Mouse (Mus musculus) T-helper 2 cell (primary cell): ENCODE data around the gene Tprkb.
"Not testable (repeated sequence)": the region's sequence is repeated elsewhere in the genome, so short reads cannot be mapped to it uniquely, and the experiment has no call there.

Experiments used
- in situ Hi-C: fragments of 300-600 bp; cut with MboI, MseI; formaldehyde crosslinking; loops from one replicate; pipeline ENCODE4 v1.15.1; 2025; ENCODE audit warnings: high pct_unique_total_duplicates

The Tprkb gene

DNA sequence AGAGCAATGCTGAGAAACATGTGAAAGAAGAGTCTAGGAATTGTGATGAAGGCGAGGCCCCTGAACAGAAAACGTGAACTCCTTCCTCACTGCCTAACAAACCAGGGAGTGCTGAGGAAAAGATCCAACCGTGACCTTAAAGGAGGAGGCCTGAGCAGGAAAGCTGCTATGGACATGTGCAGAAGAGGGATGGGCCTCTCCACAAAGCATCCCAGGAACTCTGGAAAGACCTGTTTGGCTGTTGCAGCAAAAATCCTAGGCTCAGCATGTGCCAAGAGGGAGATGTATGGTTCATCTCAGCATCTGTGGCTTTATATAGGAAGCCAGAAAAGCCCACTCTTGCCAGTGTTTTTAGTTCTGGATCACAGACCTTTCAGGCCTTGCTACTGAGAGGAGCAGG, 61.0 kb downstream of the Tprkb start:
- in situ Hi-C loops = no loop called here

DNA sequence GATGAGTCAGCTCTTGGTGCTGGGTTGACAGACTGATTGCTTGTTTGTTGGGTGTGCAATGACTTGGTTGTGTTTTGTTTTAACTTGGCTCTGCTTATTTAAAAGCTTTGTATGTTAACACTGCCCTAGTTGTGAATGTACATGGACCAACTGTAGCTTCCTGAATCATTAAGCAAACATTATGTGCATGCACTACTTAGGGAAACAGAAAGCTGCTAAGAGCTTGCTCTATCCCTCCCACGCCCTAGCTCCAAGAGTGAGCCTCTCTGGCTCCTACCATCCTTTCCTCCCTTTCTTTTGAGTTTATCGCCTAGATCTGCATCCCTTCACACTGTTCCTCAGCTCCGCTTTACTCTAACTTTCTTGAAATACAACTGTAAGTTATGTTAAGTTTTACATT, 61.7 kb downstream of the Tprkb start:
- in situ Hi-C loops = no loop called here

DNA sequence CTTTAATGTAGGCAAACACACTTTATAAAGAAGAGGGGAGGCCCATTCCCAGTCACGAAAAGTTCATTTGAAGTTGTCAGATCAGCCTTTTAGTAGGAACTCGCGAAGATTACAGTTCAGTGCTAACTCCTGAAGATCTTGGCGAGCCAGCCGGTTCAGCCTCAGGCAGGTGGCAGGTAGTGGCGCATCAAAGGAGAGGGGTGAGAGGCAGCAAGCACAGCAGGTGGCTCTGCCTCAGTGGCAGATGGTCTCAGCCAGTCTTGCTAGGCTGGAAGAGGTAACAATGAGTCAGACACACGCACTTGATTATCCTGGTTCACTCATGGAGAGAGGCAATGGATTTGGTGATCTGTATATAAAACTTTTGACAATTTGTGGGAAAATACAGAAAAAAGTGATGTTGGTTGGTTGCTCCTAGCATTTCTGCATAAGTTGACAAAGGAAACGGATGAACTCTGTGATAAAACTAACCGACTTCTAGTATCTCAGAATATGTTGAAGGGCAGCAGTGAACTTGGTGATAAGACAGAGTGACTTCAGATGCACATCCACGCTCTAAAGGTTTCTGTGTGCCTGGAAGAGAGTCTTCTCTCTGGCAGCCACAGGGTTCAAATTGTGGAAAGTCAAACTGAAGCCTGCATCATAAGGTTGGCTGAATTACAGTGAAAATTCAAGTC, 63.4 kb downstream of the Tprkb start:
- in situ Hi-C loops = no loop called here

DNA sequence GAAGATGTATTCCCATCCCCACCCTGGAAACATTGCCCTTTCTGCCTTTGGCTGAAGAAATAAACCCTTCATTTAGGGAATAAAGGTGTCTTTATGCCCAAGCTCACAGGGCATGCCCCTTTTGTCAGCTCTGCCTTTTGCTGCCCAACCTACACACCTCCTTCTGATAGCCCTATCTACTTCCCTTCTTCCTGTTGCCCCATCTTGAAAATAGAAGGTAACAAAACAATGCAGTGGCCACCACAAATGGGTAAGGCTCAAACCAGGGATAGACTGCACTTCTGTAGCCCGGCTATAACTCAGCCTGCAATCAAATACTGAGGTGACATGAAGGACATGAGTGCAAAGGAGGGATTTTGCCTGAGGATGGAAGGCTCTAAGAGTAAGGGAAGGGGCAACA, 64.1 kb downstream of the Tprkb start:
- in situ Hi-C loops = no loop called here

DNA sequence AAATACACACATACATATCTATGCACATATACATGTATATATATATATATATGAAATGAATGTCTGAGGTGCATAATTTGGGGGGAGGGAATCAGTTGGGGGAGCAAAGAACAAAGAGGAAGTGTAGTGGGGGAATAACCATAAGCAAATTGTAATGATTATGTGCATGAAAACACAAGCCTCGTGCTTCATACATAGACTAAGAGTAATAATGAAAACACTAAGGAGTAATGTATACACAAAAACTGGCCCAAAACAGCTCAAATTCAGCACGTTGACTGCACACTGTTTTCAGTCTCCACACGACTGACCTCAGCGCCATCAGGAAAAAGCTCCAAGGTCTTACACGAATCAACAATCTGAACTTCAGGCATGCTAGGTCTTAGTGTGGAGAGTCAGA, 64.6 kb downstream of the Tprkb start:
- in situ Hi-C loops = no loop called here

DNA sequence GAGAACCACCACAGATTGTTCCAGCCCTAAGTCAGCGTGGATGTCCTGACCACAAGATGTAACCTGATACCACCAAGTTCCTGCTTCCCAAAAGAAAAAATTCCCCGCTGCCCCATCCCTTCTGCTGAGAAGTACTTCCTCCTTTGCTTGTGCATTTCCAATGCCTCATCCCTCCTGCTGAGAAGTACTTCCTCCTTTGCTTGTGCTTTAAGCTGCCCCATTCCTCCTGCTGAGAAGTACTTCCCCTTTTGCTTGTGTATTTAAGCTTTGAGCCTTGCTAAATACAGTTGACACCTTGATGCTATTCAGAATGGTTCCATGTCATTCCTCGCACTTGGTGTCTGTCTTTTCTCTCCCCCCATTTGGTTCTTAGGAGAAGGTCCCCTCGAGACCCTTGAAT, 67.1 kb downstream of the Tprkb start:
- in situ Hi-C loops = not testable (repeated sequence)
